Mouse (Mus musculus) hematopoietic stem cell, adult 5-6 weeks (primary cell): ENCODE results near the gene Pheta1. TPM values are rescaled to one million over a fixed set of nuclear protein-coding genes. Genes with fewer than 3 reads are reported as not detected.
"Not testable (repeated sequence)": the region's sequence is repeated elsewhere in the genome, so short reads cannot be mapped to it uniquely, and the experiment has no call there.

Source experiments
- ATAC-seq, 2 experiments: fragments of 125-278 bp in 1 of 2; replicated peaks in 1 of 2; 2 replicates each; pipeline ENCODE4 v1.8.0; 2016 to 2017; ENCODE audit warnings: inconsistent platforms in 2 of 2, mild to moderate bottlenecking in 2 of 2, moderate number of reproducible peaks in 2 of 2, low read depth in 1 of 2, moderate TSS enrichment in 1 of 2; ENCODE audit not compliant: low FRiP score in 2 of 2, poor library complexity in 2 of 2, severe bottlenecking in 2 of 2, insufficient read depth in 1 of 2, low TSS enrichment in 1 of 2
- total RNA-seq: library from RNA; stranded (forward); fragments of 172-1452, 232-1000 nt; gene quantifications from 2 replicates; pipeline ENCODE4 v1.2.3, GENCODE M21; 2017

Gene Pheta1
- total RNA-seq, 1 experiment from 2014 or later, result 4.2 TPM

GRCm38 (mm10) chr5:121837441-121838340 is 11.1 kb upstream of the Pheta1 start, which contains the start of gene Sh2b3:
Gene Sh2b3, minus strand, starts transcription at chr5:121837646.
- ATAC-seq, result no peak

DNA sequence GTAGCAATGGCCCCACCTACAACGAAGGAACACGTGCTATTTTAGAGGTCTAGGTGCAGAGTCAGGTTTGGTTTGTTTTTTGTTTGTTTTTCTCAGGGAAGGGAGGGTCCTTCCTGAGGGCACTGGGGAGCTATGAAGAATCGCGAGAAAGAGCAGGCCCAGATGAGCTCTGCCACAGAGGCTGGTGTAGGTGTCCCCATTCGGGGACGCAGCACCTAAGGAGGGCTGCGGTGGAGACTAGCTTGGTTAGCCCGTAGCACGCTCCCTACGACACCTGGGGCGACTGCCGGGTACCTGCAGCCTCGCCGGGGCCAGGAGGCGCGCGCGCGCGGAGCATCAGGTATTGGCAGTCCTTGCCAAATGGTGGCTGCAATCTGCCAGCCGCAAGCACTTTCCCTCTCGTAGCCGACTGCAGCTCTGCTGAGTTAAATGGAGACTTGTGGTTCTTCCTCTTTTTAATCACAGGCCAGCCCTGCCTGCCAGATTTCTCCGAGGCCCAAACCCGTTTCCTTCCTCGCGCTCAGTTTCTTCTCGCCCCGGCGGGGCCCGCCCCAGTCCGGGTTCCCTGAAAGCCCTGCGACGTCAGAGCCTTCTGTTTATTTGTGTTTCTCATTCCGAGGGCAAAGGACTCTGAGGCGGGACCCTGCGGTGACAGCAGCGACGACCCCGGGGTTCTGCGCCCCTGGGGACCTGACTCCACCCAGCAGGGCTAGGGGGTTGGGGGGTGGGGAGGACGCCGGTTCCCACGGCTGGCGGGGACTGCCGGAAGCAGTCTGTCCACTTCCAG is 10.2 kb upstream of the Pheta1 start:
- peak; percentile 25 to 40 for ATAC-seq

GRCm38 (mm10) chr5:121839128-121839473 is 9.7 kb upstream of the Pheta1 start:
- no peak for ATAC-seq

DNA sequence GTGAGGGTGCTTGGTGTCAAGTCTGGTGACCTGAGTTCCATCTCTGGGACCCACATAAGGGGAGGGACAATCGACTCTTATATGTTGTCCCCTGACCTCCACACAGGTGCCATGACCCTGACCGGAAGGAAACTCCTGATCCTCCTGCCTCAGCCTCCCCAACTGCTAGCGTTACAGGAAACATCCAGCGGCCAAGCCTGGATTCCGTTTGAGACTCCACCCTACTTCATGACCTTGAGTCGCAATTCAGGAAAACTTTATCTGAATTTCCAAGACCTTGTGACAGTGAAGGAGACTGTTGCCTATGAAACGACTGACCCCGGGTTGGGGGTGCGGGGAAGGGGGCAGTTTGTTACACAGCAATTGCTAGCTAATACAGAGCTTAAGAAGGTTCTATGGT is 7.3 kb upstream of the Pheta1 start:
- ATAC-seq, result no peak

DNA sequence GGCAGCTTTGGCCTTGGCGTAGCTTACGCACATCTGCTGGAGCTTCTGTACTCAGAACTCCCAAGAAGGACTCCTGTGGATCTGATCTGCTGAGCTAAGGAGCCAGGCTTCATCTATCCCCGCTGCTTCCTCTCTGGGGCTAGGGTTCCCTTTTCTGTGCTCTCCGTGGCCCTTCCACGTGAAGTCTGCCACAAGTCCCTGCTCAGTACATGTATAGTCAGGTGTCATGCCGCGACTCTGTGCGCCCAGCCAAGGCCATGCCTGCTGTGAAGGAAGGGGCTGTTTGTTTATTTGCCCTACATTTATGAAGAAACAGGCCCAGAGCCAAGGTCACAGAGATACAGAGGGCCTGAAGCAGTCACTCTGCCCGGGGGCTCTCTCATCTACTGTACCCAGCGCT is 6.8 kb upstream of the Pheta1 start:
- no peak for ATAC-seq

- peak; percentile 44 to 46; a peak in 2 of 4 replicates for ATAC-seq
These were observed 6.1 kb upstream of the Pheta1 start for GRCm38 (mm10) chr5:121842665-121843118.

DNA sequence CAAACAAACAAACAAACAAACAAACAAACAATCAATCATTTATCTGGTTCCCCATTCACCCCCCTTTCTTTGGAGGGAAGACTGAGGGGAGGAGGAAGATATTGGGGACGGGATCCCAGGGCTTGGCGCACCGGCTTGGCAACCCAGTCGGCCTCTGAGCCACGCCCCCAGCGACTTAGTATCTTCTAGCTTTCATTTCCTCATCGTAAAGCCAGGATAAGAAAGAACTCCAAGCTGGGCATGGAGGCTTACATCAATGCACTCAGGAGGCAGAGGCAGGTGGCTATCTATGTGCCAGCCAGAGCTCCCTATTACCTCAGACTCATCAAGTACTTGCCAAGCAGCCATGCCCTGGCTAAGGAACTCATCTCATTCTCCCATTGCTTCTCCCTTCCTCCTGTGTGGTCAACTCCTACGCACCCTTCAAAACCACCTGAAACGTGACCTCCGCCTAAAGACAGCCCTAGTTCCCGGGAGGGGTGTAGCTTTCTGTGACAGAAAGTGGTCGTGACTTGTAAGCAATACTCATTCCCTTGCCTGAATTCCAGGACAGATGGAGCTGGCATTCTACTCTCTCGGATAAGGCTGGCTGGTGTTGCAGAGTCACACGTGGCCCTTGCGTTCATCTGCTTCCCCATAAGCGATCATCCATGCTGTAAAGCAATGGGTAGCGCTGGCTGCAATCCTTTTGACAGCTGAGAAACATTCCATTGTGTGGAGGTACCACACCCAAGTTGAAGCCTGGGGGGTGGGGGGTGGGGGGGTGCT is 5.5 kb upstream of the Pheta1 start:
- ATAC-seq, result no peak

- ATAC-seq, result no peak
These were observed 3.4 kb upstream of the Pheta1 start for GRCm38 (mm10) chr5:121845361-121845760.

DNA sequence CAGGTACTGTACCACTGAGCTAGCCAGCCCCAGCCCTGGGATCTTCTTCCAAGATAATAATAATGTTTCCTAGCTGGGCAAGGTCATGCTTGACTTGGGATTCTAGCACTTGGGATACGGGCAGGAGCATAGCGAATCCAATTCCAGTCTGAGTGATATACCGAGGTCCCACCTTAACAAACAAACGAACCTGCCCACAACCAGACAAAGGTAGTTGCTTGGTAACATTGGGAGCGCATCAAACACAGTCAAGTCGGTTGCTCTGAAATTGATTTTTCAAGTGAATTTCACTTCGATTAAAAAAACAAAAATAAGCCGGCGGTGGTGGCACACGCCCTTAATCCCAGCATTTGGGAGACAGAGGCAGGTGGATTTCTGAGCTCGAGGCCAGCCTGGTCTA is 2.5 kb upstream of the Pheta1 start:
- no peak for ATAC-seq

GRCm38 (mm10) chr5:121847269-121847668 is 1.5 kb upstream of the Pheta1 start:
- not testable (repeated sequence) for ATAC-seq

- ATAC-seq, result peak; percentile 25 to 42; a peak in 2 of 4 replicates
These were observed 707 bp upstream of the Pheta1 start for GRCm38 (mm10) chr5:121848035-121848519.

- ATAC-seq, result no peak
These were observed 930 bp downstream of the Pheta1 start for GRCm38 (mm10) chr5:121849478-121850349.

DNA sequence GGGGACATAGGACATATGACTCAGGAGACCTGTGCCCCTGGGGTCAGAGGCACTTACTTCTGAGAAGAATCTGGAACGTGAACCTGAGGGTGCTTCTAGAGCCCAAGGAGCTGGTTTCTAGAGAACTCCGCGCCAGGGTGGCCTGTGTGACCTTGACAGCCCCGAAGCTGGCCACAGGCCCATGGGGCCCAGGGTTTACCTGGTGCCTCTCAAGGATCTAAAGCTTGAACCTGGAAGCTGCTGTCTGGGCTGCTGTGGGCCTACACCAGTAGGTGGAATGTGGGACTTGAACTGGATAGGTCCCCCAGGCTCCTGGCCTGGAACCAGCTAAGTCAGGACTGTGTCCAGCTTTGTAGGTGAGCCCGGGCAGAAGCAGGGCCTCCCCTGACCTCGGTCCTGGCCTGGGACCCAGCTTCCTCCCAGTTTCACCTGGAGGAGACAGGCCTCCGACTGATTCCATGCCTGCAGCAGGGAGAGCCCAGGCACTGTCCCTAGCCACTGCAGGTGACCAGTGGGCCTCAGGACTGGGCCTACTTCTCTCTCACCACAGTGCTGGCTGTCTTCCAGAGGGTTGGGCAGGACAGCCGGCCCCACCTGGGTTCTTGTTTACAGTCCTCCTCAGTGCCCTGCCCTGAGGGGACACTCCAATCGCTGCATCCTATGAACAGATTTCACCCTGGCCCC is 4.7 kb downstream of the Pheta1 start:
- no peak for ATAC-seq

DNA sequence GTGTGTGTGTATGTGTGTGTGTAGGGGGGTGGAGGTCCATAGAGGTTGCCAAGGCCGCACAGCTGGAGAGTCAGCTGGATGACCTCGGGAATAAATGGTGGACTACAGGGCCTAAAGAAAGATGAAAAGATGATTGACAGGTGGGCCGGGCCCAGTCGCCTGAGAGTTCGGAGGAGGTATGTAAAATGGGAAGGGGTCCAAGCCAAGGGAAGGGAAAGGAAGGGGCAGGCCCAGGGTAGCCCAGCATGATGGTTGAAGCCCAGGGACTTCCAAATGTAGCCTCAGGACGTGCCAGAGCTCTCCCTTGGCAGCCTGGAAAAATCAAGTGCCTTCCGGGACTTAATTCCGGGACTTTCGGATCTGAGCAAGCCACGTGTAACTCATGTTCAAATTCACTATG is 6.0 kb downstream of the Pheta1 start:
- ATAC-seq, result no peak

- ATAC-seq, result no peak
These were observed 8.0 kb downstream of the Pheta1 start for GRCm38 (mm10) chr5:121856740-121857139.

GRCm38 (mm10) chr5:121858427-121858826 is 9.6 kb downstream of the Pheta1 start:
- ATAC-seq, result no peak
